Mouse (Mus musculus) heart, postnatal 10 days (tissue): ENCODE results near the gene Il25. TPM values are rescaled to one million over a fixed set of nuclear protein-coding genes. Genes with fewer than 3 reads are reported as not detected.
"Not testable (repeated sequence)": the region's sequence is repeated elsewhere in the genome, so short reads cannot be mapped to it uniquely, and the experiment has no call there.

Experiments used
- DNase-seq, 2 experiments: peaks; one replicate each; pipeline ENCODE4 v3.0.0; 2021
- intact Hi-C: fragments of 180-260 bp; cut with DNase I; formaldehyde crosslinking; loops from one replicate; pipeline ENCODE4 v1.15.1; 2025
- total RNA-seq, 2 experiments: library from RNA; stranded (reverse); gene quantifications; 2 replicates each; pipeline ENCODE4 v1.2.3; 2021

The Il25 gene
- total RNA-seq, 2 experiments from 2014 or later, result not detected

DNA sequence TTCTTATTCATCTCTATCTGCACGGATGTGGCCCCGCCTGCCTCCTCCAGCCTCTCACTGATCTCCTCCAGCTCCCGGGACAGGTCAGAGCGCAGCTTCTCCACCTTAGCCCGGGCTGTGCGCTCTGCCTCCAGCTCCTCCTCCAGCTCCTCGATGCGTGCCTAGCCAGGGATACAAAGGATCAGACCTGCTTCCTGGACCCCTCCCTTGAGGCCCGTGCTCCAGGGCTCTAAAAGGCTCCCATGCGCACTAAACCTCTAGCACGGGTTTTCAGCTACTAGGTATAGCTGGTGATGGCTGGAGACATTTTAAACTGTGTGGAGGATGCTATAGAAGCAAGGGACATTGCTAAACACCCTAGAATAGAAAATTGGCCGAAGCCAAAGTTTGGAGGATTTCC, 18.0 kb downstream of the Il25 start:
- no peak for DNase-seq
- intact Hi-C loops, result no loop called here

DNA sequence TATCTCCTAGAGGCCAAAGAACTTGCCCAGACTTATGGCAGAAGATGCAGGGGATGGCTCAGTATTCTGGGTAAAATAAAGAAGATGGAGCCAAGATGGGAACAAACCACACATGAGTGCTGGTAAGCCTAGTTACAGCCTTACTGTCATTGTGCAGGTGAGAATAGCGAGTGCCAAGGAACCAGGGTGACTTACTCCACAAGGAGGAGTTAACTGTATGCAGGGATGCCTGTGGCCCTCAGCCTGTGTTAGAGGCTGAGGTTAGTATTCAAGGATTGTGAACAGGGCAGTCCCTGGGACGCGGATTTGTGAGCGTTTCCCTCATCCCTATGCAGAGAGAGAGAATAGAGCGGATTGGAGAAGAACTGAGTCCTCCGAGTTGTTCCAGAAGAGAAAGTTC, 19.1 kb downstream of the Il25 start:
- no peak for DNase-seq
- intact Hi-C loops, result no loop called here

DNA sequence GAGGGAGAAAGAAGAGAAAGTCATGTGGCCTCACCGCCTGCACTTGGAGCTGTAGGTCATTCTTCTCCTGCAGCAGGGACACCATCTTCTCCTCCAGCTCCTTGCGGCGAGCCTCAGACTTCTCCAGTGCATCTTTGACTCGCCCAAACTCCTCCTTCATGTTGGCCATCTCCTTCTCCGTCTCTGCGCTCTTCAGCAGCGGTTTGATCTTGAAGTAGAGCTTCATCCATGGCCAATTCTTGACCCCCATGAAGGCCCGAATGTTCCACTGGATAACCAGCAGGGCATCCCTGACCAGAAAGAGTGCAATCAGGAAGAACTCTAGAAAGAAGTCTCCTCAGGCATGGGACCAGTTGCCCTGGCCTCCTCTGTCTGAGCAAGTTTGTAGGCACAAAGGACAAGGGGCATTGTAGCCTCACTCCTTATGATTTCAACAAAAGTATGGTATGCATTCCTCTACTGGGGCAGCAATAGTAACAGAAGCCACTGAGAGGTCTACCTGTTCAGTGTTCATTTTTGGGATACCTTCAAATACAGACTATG, 21.2 kb downstream of the Il25 start:
- DNase-seq, result no peak
- intact Hi-C loops, result no loop called here

DNA sequence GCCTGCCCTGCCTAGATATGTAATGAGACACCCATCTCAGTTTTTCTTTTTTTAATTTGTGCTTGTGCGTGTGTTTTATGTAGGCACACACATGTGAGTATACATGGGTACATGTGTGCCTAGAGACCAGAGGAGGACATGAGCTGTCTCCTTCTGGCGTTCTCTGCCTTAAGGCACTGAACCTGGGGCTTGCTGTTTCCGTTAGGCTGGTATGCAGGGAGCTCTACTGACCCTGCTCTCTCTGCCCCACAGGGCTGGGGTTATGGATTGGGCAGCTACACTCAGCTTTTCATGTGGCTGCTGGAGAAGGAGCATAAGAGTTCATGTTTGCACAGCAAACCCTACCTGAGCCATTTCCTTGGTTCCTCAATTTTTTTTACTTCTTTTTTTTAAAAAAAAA, 22.0 kb downstream of the Il25 start:
- intact Hi-C loops, result no loop called here
- DNase-seq, result no peak

DNA sequence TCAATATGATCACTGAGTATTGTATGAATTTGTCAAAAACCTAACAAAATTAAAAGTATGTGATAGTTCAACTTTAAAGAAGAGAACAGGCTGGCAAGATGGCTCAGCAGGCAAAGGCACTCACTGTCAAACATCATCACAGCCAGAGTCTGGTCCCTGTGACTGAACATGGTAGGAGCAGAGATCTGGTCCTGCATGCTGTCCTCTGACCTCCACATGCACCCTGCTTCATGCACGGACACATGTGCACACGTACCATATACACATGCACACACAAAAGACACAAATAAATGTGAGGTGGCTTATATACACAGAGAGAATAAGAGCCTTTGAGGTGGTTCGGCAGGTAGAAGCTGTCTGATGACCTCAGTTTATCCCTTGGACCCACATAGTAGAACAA, 23.0 kb downstream of the Il25 start:
- DNase-seq, result no peak
- intact Hi-C loops, result no loop called here

DNA sequence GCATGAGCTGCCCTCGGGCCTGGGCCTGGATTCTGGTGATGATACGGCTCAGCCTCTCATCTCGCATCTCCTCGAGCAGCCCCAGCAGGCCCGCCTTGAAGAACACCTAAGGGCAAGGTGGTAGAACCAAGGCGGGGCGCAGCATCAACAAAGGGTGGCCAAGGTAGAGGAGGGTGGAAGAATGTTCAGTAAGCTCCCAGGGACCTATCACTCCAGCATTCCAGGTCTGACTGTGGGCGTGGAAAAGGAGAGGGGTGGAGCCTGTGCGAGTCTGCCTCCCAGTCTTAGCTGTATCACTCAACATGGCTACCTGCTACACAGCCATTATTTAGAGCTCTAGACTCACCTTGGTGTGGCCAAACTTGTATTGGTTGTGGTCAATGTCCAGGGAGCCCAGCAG, 24.0 kb downstream of the Il25 start:
- no peak for DNase-seq
- intact Hi-C loops, result no loop called here

DNA sequence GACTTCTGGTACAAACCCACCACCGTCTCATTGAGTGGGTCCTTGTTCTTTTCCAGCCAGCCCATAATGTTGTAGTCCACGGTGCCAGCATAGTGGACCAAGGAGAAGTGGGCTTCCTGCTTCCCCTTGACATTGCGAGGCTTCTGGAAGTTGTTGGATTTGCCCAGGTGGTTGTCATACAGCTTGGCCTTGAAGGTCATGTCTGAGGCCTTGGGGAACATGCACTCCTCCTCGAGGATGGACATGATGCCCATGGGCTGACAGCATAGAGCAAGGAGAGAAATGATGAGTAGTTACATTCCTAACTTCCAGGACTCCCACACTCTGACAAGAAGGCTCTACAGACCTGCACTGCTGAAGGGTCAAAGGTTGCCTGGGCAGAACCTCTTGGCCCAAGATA, 26.0 kb downstream of the Il25 start:
- DNase-seq, result no peak
- intact Hi-C loops, result no loop called here

DNA sequence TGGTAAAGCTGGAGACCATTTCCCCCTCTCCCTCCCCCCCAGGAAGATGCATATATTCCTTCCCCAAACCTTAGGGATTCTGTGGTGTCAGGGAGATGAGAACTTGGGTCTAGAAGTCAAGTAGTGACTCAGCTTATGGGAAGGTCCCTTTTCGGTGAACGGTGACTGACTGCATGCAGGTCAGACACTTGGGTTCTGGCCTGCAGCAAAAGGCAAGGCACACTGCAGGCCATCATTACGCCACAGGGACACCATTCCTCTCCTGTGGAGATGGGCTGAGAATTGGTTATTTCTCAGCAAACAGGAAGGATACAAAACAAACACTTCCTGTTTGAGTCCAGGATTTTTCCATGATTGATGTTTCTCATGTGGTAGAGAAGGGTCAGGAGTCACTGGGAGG, 26.7 kb downstream of the Il25 start:
- intact Hi-C loops, result no loop called here
- DNase-seq, result no peak

DNA sequence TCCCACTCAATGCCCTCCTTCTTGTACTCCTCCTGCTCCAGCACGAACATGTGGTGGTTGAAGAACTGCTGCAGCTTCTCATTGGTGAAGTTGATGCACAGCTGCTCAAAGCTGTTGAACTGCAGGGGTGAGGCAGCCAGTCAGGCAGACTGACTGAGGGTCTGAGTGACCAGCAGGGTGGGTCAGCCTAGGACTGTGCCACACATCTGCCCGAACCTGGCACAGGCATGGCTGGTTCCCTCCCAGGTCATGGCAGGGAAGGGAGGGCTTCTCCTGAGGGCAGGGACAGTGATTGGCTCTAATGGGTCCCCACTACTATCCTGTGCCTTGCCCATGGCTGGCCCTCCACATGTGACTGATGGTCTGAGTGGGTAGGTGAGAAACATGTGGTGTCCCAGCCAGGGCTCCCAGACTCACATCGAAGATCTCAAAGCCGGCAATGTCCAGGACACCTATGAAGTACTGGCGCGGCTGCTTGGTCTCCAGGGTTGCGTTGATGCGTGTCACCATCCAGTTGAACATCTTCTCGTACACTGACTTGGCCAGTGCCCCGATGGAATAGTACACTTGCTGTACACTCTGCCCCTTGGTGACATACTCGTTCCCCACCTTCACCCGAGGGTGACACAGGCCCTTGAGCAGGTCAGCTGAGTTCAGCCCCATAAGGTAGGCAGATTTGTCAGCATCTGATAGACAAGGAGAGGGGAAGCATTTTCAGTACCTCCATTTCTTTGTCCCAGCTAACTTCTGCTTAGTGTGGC, 27.5 kb downstream of the Il25 start:
- DNase-seq, intact Hi-C loops: not testable (repeated sequence)

DNA sequence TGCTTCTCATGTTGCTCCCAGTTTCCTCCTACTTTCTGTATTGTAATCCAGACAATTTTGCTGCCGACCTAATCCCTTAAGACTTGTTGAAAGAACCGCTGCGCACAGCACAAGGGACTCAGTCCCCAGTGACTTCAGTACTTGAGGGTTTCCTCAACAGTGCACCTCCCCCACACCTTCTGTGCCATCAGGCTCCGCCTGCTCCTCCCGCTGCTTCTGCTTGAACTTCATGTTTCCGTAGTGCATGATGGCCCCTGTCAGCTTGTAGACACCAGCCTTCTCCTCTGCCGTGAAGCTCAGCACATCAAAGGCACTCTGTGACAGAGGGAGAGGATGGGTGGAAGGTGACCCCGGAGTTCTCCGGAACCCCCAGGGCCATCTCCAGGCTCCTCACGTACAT, 28.3 kb downstream of the Il25 start:
- intact Hi-C loops, result no loop called here

DNA sequence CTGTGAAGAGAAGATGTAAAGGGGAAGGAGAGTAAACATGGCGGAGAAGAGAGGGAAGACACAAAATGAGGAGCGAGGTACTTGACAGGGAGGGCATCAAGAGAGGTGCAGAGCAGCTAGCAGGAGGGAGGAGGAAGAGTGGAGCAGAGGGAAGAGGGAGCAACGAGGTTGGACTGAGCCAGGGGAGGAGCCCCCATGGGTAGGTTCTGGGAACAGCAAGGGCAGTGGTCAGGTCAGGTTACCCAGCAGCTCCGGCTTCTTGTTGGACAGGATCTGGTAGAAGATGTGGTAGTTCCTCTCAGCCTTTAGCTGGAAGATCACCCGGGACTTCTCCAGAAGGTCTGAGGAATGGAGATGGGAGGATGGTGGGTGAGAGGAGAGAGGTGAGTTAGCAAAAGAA, 29.0 kb downstream of the Il25 start:
- no peak for DNase-seq
- intact Hi-C loops, result no loop called here

More for the DNA sequence above, 28.3 kb downstream of the Il25 start:
- no peak for DNase-seq

DNA sequence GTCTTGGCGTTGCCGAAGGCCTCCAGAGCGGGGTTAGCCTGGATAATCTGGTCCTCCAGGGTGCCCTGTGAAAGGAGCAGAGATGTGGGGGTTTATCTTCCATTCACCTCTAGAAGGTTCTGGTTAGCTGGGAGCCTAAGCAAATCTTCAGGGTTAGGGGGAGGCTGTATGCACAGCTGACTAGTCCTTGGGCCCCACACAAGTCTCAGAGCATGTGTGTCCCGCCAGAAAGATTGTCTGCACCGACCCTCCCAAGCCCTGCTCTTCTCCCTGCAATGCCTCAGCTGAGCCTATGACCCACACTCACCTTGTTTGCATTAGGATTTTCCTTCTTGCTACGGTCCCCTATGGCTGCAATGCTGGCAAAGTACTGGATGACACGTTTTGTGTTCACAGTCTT, 30.2 kb downstream of the Il25 start:
- no peak for DNase-seq
- intact Hi-C loops, result no loop called here

DNA sequence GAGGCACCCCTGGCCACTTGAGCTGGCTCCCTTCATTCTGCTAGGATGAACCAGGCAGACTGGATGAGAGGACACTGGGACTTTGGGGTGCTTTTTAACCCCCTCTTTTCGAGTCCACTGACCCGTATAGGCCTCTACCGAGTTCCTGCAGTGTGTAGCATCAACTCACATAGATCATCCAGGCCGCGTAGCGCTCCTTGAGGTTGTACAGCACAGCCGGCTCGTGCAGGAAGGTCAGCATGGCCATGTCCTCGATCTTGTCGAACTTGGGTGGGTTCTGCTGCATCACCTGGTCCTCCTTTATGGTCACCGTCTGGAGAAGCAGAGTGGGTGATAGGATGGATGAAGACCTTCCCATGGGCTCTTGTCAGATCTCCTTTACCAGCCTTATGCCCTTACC, 31.2 kb downstream of the Il25 start:
- DNase-seq, result no peak
- intact Hi-C loops, result no loop called here

DNA sequence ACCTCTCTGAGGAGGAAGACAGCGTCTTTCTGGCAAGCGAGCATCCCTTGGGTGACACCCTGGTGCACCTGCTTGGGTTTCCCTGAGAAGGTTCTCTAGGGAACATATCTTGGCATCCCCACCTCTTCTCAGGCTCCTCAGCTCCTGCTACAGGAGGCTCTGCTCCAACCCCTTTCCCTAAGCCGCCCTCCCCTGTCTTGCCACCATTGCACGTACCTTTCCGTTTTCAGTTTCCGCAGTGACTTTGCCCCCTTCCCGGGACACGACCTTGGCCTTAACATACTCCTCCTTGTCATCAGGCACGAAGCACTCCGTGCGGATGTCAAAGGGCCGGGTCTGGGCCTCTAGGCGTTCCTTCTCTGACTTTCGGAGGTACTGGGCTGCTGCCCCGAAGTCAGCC, 32.5 kb downstream of the Il25 start:
- no peak for DNase-seq
- intact Hi-C loops, result no loop called here

DNA sequence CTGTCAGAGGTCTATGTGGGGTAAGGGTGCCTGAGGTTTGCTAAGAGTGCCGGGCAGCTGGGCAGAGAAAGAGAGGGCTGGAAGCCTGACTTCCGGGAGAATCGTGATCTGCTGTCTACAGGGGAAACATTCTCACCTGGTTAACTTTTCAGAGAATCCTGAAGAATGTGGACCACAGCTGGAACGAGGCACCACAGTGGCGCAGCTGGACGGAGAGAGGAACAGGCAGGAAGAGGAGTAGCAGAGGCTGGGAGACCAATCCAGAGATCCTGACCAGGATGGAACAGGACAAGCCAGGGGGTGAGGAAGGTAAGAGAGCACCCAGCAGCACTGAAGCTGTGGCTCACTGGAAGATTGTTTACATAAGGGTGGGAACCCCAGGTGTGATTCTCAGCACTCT, 33.1 kb downstream of the Il25 start:
- intact Hi-C loops, result no loop called here

DNA sequence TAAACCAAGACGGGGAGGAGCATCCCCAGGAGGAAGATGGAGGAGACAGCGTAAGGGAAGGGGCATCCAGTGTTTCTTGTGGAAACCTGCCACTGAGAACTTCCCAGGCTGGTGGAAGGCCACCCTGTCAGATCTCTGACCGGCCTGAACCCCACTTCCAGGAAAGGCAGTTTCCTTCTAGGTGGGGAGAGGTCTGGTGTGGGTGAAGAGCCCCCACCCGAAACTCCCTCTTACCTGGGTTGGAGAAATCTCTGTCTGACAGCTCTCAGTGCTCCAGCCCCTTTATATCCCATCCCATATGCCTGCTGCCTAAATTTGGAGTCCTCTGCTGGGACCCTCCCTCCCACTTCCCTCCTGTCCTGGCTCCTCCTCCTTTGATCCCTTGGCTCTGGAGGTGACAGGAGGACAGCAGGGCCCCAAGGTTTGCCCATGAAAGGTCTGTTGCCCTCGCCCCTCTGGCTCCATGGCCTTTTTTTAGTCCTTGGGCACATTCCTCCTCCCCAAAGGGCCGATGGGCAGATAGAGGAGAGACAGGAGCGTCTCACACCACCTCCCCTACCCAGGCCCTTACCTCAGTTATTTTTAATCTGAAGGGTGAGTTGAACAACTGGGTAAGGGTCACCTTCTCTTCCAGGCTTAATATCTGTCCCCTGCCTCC, 34.0 kb downstream of the Il25 start, which contains the start of gene Myh6:
Gene Myh6, minus strand, starts transcription at position 608 of the 658 bp plus-strand sequence.
- DNase-seq, result peak; percentile 82 to 87

More for the DNA sequence above, 33.1 kb downstream of the Il25 start:
- no peak for DNase-seq

DNA sequence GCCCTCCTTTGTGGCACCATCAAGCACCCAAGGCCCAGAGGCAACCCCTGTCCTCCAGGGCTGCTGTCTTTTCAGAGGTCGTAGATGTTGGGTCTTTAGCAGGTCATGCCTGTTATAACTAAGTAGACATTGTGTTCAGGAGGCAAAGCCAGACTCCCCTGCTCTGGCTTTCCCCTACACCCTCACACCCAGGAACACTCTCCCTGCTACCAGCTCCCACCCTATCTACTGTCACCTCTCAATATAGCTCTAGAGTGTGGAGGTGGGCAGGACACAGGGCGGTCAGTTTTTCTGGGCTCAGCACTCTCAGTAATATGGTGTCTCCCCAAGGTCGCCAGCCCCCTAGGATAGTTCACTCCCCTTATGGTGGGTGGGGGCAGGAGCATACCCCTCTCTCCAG, 35.4 kb downstream of the Il25 start:
- peak; percentile 68 to 73 for DNase-seq
- intact Hi-C loops, result no loop called here

More for the DNA sequence above, 34.0 kb downstream of the Il25 start, which contains the start of gene Myh6:
- intact Hi-C loops, result no loop called here

DNA sequence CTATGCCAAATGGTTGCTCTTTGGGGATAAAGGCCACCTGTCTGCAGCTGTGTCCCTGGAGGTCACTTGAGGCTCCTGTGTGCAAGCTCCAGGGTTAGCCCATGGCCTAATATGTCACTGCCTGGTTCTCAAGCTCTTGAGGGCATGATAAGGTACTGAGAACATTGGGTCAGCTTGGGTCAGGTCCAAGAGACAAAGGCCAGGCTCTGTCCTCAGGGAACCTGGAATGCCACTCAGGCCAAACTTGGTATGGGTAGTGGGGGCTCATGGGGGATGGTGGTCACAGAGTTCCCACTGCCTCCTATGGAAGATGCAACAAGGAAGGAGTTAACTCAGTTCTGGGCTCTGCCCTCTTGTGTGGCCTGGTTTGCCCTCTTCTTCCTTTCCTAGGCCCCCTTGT, 35.8 kb downstream of the Il25 start:
- intact Hi-C loops, result no loop called here
- DNase-seq, result peak; percentile 91 to 93

DNA sequence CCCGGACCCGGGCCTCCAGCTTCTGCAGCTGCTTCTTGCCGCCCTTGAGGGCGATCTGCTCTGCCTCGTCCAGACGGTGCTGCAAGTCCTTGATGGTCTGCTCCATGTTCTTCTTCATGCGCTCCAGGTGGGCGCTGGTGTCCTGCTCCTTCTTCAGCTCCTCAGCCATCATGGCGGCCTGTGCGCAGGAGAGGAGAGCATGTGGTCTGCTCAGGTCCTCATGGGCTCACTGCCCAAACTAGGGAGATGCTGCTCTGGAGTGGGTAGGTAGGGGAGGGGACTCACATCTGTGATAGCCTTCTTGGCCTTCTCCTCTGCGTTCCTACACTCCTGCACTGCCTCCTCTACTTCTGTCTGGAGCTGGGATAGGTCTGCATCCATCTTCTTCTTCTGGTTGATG, 40.3 kb downstream of the Il25 start:
- intact Hi-C loops, result loop anchor here (2.0 kb wide), 1 partner anchor 28 kb away; no protein-coding TSS in a partner anchor
- DNase-seq, result not testable (repeated sequence)

DNA sequence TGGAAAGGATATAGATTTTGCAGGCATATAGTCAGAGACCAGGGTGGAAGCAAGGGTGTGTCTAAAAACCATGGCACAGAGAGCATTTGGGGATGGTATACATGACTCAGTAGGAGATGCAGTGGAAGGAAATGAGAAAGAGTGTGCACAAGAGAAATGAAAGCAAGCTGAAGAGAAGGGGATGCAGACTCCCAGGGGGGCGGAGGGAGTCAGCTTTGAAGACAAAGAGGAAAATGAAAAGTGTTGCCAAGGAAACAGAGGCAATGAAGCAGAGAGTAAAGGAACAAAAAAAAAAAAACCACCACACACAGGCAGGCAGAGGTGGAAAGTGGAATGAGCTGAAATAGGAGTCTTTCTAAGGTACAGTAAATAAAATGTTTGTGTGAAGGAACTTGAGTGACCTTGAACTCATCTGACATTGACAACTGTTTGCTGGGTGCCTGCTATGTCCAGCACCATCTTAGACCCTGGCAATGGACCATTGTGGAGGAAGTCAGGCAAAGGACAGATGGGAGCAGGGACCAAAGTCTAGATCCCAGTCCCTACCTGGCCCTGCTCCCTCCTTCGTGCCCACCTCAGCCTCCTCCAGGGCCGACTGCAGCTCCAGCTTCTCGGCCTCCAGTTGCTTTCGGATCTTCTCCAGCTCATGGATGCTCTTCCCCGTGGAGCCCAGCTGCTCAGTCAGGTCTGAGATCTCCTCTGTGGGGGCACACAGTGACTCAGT, 41.7 kb downstream of the Il25 start:
- intact Hi-C loops, result no loop called here
- no peak for DNase-seq

DNA sequence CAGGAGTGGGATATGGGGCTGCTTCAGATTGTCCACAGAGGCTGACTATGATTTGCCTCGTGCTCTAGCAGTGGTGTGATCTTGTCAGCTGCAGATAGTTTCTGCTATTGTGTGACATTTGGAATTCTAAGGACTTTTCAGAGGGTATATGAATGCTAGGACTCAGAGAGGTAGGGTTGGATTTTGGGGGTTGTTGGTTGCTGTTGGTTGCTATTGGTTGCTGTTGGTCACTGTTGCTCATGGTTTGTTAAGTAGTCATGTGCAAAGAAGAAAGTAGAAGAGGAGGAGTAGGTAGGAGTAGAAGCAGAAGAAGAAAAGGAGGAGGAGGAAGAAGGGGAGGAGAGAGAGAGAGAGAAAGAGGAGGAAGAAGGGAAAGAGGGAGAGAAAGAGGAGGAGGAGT, 44.1 kb downstream of the Il25 start, which contains the start of gene Gm17428:
Gene Gm17428, plus strand, starts transcription at position 301 of the 400 bp plus-strand sequence.
- no peak for DNase-seq
- intact Hi-C loops, result loop anchor here (1.0 kb wide), 1 partner anchor 28 kb away; no protein-coding TSS in a partner anchor
